Mouse (Mus musculus) midbrain, embryonic 11.5 days (tissue): Measurements from ENCODE around the gene Ehmt2. TPM values are rescaled to one million over a fixed set of nuclear protein-coding genes. Genes with fewer than 3 reads are reported as not detected.
"Not testable (repeated sequence)": the region's sequence is repeated elsewhere in the genome, so short reads cannot be mapped to it uniquely, and the experiment has no call there.

ENCODE experiments used
- ATAC-seq: fragments of 200-750 bp; cut with Nextera tagmentation; 2 replicates; pipeline ENCODE4 v1.8.0; 2017; ENCODE audit warnings: moderate TSS enrichment, moderate library complexity; ENCODE audit not compliant: low FRiP score
- DNase-seq: peaks from one replicate; pipeline ENCODE4 v3.0.0; 2015; ENCODE audit warnings: low spot score; ENCODE audit errors: missing footprints
- H3K27ac ChIP-seq: fragments of 300-500 bp; sonication (generic); 2 replicates; pipeline ENCODE4 v1.5.1; 2014; ENCODE audit warnings: low read depth, low read length
- H3K27me3 ChIP-seq: fragments of 300-500 bp; sonication (generic); 2 replicates; pipeline ENCODE4 v1.6.1; 2014; ENCODE audit warnings: mild to moderate bottlenecking, low read length, moderate library complexity, mixed read lengths; ENCODE audit not compliant: control insufficient read depth, insufficient read depth
- H3K36me3 ChIP-seq: fragments of 300-500 bp; sonication (generic); 2 replicates; pipeline ENCODE4 v1.6.1; 2014; ENCODE audit warnings: mild to moderate bottlenecking, low read length, moderate library complexity, mixed read lengths; ENCODE audit not compliant: control insufficient read depth, insufficient read depth
- H3K4me1 ChIP-seq: fragments of 300-500 bp; sonication (generic); 2 replicates; pipeline ENCODE4 v1.6.1; 2014; ENCODE audit warnings: low read length; ENCODE audit not compliant: control insufficient read depth, insufficient read depth
- H3K4me2 ChIP-seq: fragments of 300-500 bp; sonication (generic); 2 replicates; pipeline ENCODE4 v1.6.1; 2014; ENCODE audit warnings: mild to moderate bottlenecking, moderate library complexity
- H3K4me3 ChIP-seq: fragments of 300-500 bp; sonication (generic); 2 replicates; pipeline ENCODE4 v1.5.1; 2014; ENCODE audit warnings: low read depth, low read length
- H3K9ac ChIP-seq: fragments of 300-500 bp; sonication (generic); 2 replicates; pipeline ENCODE4 v1.6.1; 2014; ENCODE audit warnings: low read length
- H3K9me3 ChIP-seq: fragments of 300-500 bp; sonication (generic); 2 replicates; pipeline ENCODE4 v1.6.1; 2016; ENCODE audit warnings: low read length; ENCODE audit not compliant: control insufficient read depth
- WGBS: fragments of 180-500 bp; shearing (Covaris S2); extraction: QIAGEN DNeasy Blood & Tissue Kit; methylation state at CpG from one replicate; pipeline ENCODE4 v1.1.7; 2014; 5-methylcytosine and 5-hydroxymethylcytosine counted together
- polyA plus RNA-seq: library from polyadenylated mRNA; unstranded; fragments of >200 nt; fragmentation: Nextera tagmentation; extraction: Ambion mirVana; gene quantifications from 2 replicates; pipeline ENCODE4 v1.2.1, GENCODE M21; 2014

Ehmt2 gene
- polyA plus RNA-seq, 1 experiment from 2014 or later, result 60.5 TPM

GRCm38 (mm10) chr17:34946486-34947140 is 48.3 kb downstream of the Ehmt2 start:
- 91% methylated on average over 5 of the region's 5 CpGs for WGBS
- peak; percentile 72 for DNase-seq
- H3K27ac ChIP-seq, result no peak overlapping the region
- no peaks in the 10 kb centered on the region for H3K9me3 ChIP-seq
- peaks cover 13% of the 10 kb centered on the region; the same call in 1 of the 2 replicates for H3K36me3 ChIP-seq
- H3K9ac ChIP-seq, result no peak overlapping the region
- no peak overlapping the region for H3K4me3 ChIP-seq
- H3K4me1 ChIP-seq, result peaks cover 7% of the 10 kb centered on the region
- H3K4me2 ChIP-seq, result no peak overlapping the region
- H3K27me3 ChIP-seq, result no peaks in the 10 kb centered on the region
- ATAC-seq, result no peak

DNA sequence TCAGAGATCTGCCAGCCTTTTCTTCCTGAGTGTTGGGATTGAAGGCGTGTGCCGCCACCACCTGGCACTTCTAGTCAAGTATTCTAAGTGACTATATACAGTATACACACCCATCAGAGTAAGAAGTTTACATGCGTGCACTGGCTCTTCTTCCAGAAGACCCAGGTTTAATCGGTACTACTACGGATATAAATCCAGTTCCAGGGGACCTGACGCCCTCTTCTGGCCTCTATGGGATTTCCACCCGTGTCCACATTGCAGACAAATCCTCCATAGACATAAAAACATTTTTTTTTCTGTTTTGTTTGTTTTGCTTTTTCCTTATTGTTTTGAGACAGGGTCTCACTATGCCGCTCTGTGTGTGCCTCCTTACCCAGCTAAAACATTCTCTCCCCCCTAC is 49.3 kb downstream of the Ehmt2 start:
- Histone ChIP-seq H3K36me3 (peaks cover 13% of the 10 kb centered on the region; the same call in 1 of the 2 replicates), H3K4me1 (peaks cover 5% of the 10 kb centered on the region; the same call in 1 of the 2 replicates), H3K4me2 (no peak overlapping the region), H3K27ac (no peak overlapping the region), H3K4me3 (no peak overlapping the region), H3K9me3 (no peaks in the 10 kb centered on the region), H3K27me3 (no peaks in the 10 kb centered on the region), H3K9ac (no peak overlapping the region)
- 35% methylated on average over 8 of the region's 8 CpGs for WGBS
- ATAC-seq, result no peak
- DNase-seq, result peak; percentile 89

DNA sequence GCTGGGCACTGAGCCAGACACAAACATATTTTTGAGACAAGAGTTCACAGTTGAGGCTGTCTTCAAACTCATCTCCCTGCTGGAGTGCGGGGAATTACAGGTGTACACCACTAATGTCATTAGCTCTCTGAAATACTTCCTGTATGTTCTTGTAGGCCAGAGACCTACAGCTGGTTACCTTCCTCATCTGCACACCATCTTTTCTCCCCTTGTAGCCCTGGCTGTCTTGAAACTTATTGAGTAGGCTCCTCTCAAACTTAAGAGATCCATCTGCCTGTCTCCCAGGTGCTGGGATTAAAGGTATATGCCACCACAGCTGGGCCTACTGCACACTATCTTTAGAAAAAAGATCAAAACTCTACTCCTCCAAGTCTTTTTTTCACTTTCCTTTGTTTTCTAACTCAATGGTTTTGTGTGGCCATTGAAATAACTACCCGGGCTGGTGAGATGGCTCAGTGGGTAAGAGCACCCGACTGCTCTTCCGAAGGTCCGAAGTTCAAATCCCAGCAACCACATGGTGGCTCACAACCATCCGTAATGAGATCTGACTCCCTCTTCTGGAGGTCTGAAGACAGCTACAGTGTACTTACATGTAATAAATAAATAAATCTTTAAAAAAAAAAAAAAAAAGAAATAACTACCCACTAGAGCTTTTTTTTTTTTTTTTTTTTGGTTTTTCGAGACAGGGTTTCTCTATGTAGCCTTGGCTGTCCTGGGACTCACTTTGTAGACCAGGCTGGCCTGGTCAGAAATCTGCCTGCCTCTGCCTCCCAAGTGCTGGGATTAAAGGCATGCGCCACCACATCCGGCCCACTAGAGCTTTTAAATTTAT is 50.7 kb downstream of the Ehmt2 start:
- not testable (repeated sequence) for ATAC-seq

DNA sequence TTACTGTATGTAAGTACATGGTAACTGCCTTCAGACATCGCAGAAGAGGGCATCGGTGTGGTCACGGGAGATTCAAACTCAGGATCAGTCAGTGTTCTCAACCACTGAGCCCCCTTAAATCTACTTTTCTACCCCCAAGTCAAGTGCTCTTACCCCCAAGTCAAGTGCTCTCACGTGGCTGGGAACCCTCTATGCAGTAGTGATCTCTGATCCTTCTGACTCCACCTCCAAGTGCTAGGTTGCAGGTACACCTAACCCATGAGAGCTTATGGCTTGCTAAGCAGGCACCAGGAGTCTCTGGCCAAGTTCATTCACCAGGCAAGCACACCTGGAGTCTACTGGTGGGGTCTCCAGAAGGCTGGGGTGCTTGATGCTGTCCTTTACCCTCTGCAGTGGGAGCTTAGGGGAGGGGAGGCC is 51.3 kb downstream of the Ehmt2 start:
- Histone ChIP-seq H3K4me1 (peaks cover 5% of the 10 kb centered on the region; the same call in 1 of the 2 replicates), H3K27ac (no peak overlapping the region), H3K9ac (no peak overlapping the region), H3K4me3 (no peak overlapping the region), H3K36me3 (peaks cover 13% of the 10 kb centered on the region; the same call in 1 of the 2 replicates), H3K9me3 (no peaks in the 10 kb centered on the region), H3K27me3 (no peaks in the 10 kb centered on the region), H3K4me2 (no peak overlapping the region)
- no peak for ATAC-seq
- 36% methylated on average over 4 of the region's 4 CpGs for WGBS
- DNase-seq, result peak; percentile 89

More for the DNA sequence above, 50.7 kb downstream of the Ehmt2 start:
- H3K4me2 ChIP-seq, H3K27me3 ChIP-seq, H3K4me3 ChIP-seq, H3K27ac ChIP-seq, H3K9ac ChIP-seq, H3K4me1 ChIP-seq, H3K9me3 ChIP-seq: not testable (repeated sequence)
- 61% methylated on average over 9 of the region's 9 CpGs for WGBS
- DNase-seq, result peak; percentile 84
- peaks cover 13% of the 10 kb centered on the region; the same call in 1 of the 2 replicates for H3K36me3 ChIP-seq

GRCm38 (mm10) chr17:34950514-34951455 is 52.5 kb downstream of the Ehmt2 start:
- DNase-seq (no peak), ATAC-seq (no peak)
- Histone ChIP-seq H3K4me3 (peak overlapping the region; percentile 89), H3K36me3 (peaks cover 13% of the 10 kb centered on the region; the same call in 1 of the 2 replicates), H3K4me1 (peaks cover 5% of the 10 kb centered on the region; the same call in 1 of the 2 replicates), H3K9me3 (no peaks in the 10 kb centered on the region), H3K27ac (peak overlapping the region; percentile 78), H3K4me2 (peak overlapping the region; percentile 77), H3K27me3 (no peaks in the 10 kb centered on the region; the same call in 1 of the 2 replicates), H3K9ac (peak overlapping the region; percentile 98)
- WGBS, result 31% methylated on average over 10 of the region's 10 CpGs

DNA sequence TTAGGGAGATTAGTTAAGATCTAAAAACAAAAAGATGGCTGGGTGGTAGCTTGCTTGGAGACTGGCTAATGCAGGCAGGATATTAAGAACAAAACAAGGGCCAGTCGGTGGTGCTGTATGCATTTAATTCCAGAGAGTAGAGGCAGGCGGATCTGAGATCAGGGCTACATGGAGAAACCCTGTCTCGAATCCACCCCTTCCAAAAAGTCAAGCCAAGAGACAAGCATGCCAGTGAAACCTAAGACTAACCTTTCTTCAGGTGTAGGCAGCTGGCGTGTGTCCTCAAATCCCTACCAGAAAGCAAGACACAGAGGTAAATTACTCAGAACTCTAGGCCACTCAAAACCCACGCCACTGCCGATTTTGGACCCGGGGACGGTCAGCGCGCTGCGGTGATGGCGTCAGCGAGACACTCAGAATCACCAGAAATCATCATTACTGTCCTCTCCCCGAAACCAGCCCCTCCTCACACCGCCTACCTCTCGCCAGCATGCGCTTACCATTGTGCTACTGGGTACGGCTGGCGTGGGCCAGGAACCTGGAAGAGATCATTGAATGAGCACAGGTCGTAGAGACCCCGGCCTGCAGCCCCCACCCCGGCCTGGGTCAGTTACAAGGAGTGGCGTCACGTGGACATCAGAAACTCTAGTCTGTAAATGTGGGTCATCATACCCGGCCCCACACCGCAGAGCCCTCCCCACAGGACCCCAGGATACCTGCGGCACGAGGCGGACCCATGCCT is 53.5 kb downstream of the Ehmt2 start:
- peak overlapping the region; percentile 98 for H3K9ac ChIP-seq
- H3K9me3 ChIP-seq, result no peaks in the 10 kb centered on the region
- H3K27me3 ChIP-seq, result peaks cover 3% of the 10 kb centered on the region
- peak overlapping the region; percentile 77 for H3K4me2 ChIP-seq
- H3K27ac ChIP-seq, result peak overlapping the region; percentile 78
- H3K36me3 ChIP-seq, result peaks cover 13% of the 10 kb centered on the region; the same call in 1 of the 2 replicates
- peaks cover 5% of the 10 kb centered on the region; the same call in 1 of the 2 replicates for H3K4me1 ChIP-seq
- WGBS, result under 1% methylated on average over 29 of the region's 29 CpGs
- peak; percentile 72 for ATAC-seq
- peak overlapping the region; percentile 89 for H3K4me3 ChIP-seq
- peak; percentile 86 for DNase-seq

DNA sequence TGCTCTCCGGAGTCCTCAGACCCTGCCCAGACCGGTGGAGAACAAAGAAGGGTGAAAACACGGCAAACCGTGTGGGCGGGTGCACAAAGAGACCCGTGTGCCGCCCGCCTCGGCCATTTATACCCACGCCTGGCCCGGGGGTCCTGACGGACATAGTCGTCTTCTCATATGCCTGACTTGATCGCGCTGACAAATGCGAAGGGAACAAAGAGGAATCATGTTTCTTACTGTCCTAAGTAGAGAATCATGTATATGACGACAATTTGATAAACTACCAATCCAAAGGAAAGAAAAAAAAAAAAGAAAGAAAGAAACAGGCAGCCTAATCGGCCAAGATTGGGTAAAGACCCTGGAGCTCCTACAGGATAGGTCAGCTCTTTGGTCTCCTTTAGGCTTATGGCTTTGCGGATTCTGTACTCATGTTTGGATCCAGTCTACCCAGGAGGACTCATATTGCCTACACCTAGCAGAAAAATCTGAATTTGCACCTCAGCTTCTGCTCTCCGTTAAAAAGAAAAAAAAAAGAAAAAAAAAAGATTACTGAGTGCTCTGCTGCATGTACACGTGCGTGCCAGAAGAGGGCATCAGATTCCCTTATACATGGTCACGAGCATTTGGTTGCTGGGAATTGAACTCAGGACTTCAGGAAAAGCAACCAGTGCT is 54.2 kb downstream of the Ehmt2 start:
- peak overlapping the region; percentile 89 for H3K4me3 ChIP-seq
- ATAC-seq (peak; percentile 85), DNase-seq (peak; percentile 98)
- peaks cover 5% of the 10 kb centered on the region; the same call in 1 of the 2 replicates for H3K4me1 ChIP-seq
- H3K9ac ChIP-seq, result peak overlapping the region; percentile 98
- WGBS, result under 1% methylated on average over 23 of the region's 23 CpGs
- H3K9me3 ChIP-seq, result no peaks in the 10 kb centered on the region
- peaks cover 13% of the 10 kb centered on the region; the same call in 1 of the 2 replicates for H3K36me3 ChIP-seq
- peak overlapping the region; percentile 77 for H3K4me2 ChIP-seq
- H3K27ac ChIP-seq, result peak overlapping the region; percentile 78
- peaks cover 5% of the 10 kb centered on the region for H3K27me3 ChIP-seq
